Mouse (Mus musculus) neural tube, embryonic 13.5 days (tissue): Measurements from ENCODE around the gene Cep85l. TPM values are rescaled to one million over a fixed set of nuclear protein-coding genes. Genes with fewer than 3 reads are reported as not detected.

Experiments used
- ATAC-seq: fragments of 200-750 bp; cut with Nextera tagmentation; 2 replicates; pipeline ENCODE4 v1.8.0; 2017; ENCODE audit warnings: low read depth, mild to moderate bottlenecking, moderate TSS enrichment, moderate library complexity
- H3K27ac ChIP-seq: fragments of 300-500 bp; sonication (generic); replicated peaks from 2 replicates; pipeline ENCODE4 v1.5.1; 2015; ENCODE audit warnings: moderate library complexity, mild to moderate bottlenecking, inconsistent platforms
- H3K27me3 ChIP-seq: fragments of 300-500 bp; sonication (generic); 2 replicates; pipeline ENCODE4 v1.6.1; 2015; ENCODE audit warnings: mild to moderate bottlenecking, inconsistent platforms
- H3K36me3 ChIP-seq: fragments of 300-500 bp; sonication (generic); 2 replicates; pipeline ENCODE4 v1.6.1; 2015; ENCODE audit warnings: mild to moderate bottlenecking, inconsistent platforms
- H3K4me1 ChIP-seq: fragments of 300-500 bp; sonication (generic); replicated peaks from 2 replicates; pipeline ENCODE4 v1.6.1; 2015; ENCODE audit warnings: inconsistent platforms
- H3K4me2 ChIP-seq: fragments of 300-500 bp; sonication (generic); 2 replicates; pipeline ENCODE4 v1.6.1; 2015; ENCODE audit warnings: inconsistent platforms, mild to moderate bottlenecking, moderate library complexity
- H3K4me3 ChIP-seq: fragments of 300-500 bp; sonication (generic); 2 replicates; pipeline ENCODE4 v1.5.1; 2015; ENCODE audit warnings: mild to moderate bottlenecking, inconsistent platforms
- H3K9ac ChIP-seq: fragments of 300-500 bp; sonication (generic); 2 replicates; pipeline ENCODE4 v1.6.1; 2015; ENCODE audit warnings: moderate library complexity, mild to moderate bottlenecking, inconsistent platforms
- H3K9me3 ChIP-seq: fragments of 300-500 bp; sonication (generic); 2 replicates; pipeline ENCODE4 v1.6.1; 2016; ENCODE audit warnings: inconsistent platforms
- WGBS: fragments of 180-500 bp; shearing (Covaris S2); methylation state at CpG from one replicate; pipeline ENCODE4 v1.1.7; 2015; 5-methylcytosine and 5-hydroxymethylcytosine counted together
- polyA plus RNA-seq: library from polyadenylated mRNA; unstranded; fragments of >200 nt; fragmentation: Nextera tagmentation; extraction: Ambion mirVana; gene quantifications from 2 replicates; pipeline ENCODE4 v1.2.1, GENCODE M21; 2015

The Cep85l gene
- 5.2 and 6.3 TPM in 2 replicates for polyA plus RNA-seq

- peaks cover 33% of the 10 kb centered on the region for H3K4me1 ChIP-seq
- no peaks in the 10 kb centered on the region for H3K27me3 ChIP-seq
- H3K4me2 ChIP-seq: peak within 1 kb of the TSS; percentile 66
- peak within 1 kb of the TSS; percentile 98 for H3K27ac ChIP-seq
- no peaks in the 10 kb centered on the region for H3K9me3 ChIP-seq
- ATAC-seq: peak; percentile 99
- no peaks in the 10 kb centered on the region for H3K36me3 ChIP-seq
- under 1% methylated on average over 31 of the region's 31 CpGs for WGBS
- H3K9ac ChIP-seq: peak within 1 kb of the TSS; percentile 99
- H3K4me3 ChIP-seq: peak within 1 kb of the TSS; percentile 92
These were observed at the start of gene Cep85l for GRCm38 (mm10) chr10:53379709-53380106. Gene Cep85l (minus strand): TSS chr10:53379947.

GRCm38 (mm10) chr10:53428695-53429447, 49.1 kb upstream of the Cep85l start:
- Histone ChIP-seq H3K9me3 (no peaks in the 10 kb centered on the region), H3K27me3 (no peaks in the 10 kb centered on the region), H3K4me1 (peaks cover 20% of the 10 kb centered on the region), H3K27ac (peak overlapping the region; percentile 57; the same call in 1 of the 2 replicates), H3K4me3 (no peak overlapping the region), H3K9ac (no peak overlapping the region), H3K36me3 (no peaks in the 10 kb centered on the region), H3K4me2 (no peak overlapping the region)
- WGBS: 55% methylated on average over 7 of the region's 7 CpGs
- 0 out of 2 replicates have a peak, but pooled peaks have one; percentile 36 for ATAC-seq

DNA sequence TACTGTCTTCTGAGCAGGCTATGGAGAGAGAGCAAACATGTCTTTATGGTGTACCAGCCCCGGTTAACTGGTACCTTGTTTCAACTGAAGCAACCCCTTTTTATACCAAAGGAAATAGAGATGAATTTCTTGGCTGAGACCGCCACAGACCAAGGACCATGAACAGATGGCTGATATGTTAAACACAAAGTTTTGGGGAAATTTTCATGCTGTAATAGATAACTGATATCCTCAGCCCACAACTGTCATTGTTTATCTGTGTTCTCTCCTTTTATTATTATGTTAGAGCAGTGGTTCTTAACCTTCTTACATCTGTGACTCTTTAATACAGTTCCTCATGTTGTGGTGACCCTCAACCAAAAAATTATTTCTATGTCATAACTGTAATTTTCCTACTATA, 46.8 kb upstream of the Cep85l start:
- Histone ChIP-seq H3K27me3 (no peaks in the 10 kb centered on the region), H3K9me3 (no peaks in the 10 kb centered on the region), H3K4me3 (no peak overlapping the region), H3K36me3 (no peaks in the 10 kb centered on the region), H3K9ac (no peak overlapping the region), H3K27ac (no peak overlapping the region), H3K4me1 (peaks cover 20% of the 10 kb centered on the region), H3K4me2 (no peak overlapping the region)
- ATAC-seq: no peak
- WGBS: 92% methylated on average over 2 of the region's 2 CpGs

DNA sequence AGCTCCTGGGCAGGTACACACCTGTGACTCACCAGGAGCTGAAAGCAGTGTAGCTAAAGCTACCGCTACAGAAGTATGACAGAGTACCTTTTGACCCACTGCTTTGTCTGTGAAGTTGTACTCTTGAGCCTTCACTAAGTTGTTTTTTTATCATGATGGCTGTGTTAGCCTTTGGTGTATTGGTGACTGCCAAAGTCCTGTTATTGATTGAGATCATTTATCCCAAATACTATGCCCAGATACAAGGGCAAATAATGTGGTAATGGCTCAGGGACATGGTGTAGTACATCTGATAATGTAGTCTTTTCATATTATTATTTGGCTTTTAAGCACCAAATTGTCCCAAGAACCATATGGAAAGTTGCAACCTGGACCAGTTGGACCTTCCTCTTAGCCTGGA, 43.3 kb upstream of the Cep85l start:
- WGBS: 97% methylated on average over 1 of the region's 1 CpGs
- H3K36me3 ChIP-seq: no peaks in the 10 kb centered on the region
- H3K4me1 ChIP-seq: no peaks in the 10 kb centered on the region
- H3K27ac ChIP-seq: no peak overlapping the region
- ATAC-seq: no peak
- no peak overlapping the region for H3K9ac ChIP-seq
- no peaks in the 10 kb centered on the region for H3K27me3 ChIP-seq
- H3K4me2 ChIP-seq: no peak overlapping the region
- no peak overlapping the region for H3K4me3 ChIP-seq
- no peaks in the 10 kb centered on the region for H3K9me3 ChIP-seq

DNA sequence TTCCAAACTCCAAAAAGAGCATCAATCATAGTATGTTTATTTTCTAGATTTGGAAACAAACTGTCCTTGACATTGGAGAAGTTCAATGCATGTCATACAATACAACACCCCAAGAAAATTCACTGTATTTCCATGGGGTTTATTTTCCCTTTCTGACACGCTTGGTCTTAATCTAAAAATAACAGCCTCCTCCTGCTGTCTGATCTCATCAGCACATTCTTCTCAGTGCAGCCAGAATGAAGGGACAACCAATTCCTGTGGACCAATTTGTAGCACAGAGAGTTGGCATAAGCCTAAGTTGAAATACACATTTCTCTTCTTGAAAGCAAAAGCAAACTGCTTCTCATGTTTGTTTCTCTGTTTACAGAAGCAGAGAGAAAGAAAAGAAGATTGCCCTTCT, 42.5 kb upstream of the Cep85l start:
- Histone ChIP-seq H3K4me3 (no peak overlapping the region), H3K9ac (no peak overlapping the region), H3K4me1 (no peaks in the 10 kb centered on the region), H3K36me3 (no peaks in the 10 kb centered on the region), H3K27me3 (no peaks in the 10 kb centered on the region), H3K9me3 (no peaks in the 10 kb centered on the region), H3K4me2 (no peak overlapping the region), H3K27ac (no peak overlapping the region)
- no peak for ATAC-seq
- WGBS: 80% methylated on average over 1 of the region's 1 CpGs

DNA sequence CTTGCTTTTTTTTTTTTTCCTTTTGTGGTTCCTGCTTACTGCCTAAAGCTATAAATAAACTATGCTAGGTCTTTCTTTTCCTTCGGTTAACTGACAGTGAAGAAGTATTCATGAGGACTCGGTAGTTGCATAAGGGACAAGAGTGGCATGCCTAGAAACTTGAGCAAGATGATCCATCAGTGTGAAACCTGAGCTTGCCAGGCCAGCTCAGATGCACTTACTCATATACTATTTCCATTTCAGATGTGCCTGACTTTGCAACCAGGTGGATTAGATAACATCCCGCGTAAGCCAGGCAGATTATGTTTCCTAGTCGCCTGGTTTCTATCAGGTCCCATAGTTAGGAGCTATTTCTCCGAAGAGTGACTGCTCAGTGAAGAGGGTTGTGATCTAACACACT, 41.9 kb upstream of the Cep85l start:
- Histone ChIP-seq H3K4me1 (0 out of 2 replicates have a peak, but pooled peaks cover 3% of the 10 kb centered on the region), H3K36me3 (no peaks in the 10 kb centered on the region), H3K27ac (no peak overlapping the region), H3K4me2 (no peak overlapping the region), H3K27me3 (no peaks in the 10 kb centered on the region), H3K9me3 (no peaks in the 10 kb centered on the region), H3K9ac (no peak overlapping the region), H3K4me3 (no peak overlapping the region)
- 82% methylated on average over 6 of the region's 6 CpGs for WGBS
- no peak for ATAC-seq

DNA sequence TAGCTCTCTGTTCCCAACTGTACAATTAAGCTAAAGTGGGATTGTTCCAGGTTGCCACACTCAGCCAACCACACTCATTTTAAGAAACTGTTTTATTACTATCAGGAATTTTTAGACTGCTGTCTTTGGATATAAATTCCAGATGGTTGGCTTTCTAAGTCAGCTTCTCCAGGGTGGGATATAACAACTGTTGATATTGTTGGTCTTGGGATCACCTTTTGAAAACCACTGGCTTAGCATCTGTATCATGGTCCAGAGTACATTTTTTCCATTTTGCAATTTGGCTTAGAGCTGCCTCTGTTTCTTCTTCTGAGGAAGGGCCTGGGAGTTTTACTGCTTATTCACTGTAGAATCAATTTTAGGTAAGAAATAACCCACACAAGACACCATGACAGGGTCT, 40.3 kb upstream of the Cep85l start:
- Histone ChIP-seq H3K9me3 (no peaks in the 10 kb centered on the region), H3K4me3 (no peak overlapping the region)
- ATAC-seq: no peak

DNA sequence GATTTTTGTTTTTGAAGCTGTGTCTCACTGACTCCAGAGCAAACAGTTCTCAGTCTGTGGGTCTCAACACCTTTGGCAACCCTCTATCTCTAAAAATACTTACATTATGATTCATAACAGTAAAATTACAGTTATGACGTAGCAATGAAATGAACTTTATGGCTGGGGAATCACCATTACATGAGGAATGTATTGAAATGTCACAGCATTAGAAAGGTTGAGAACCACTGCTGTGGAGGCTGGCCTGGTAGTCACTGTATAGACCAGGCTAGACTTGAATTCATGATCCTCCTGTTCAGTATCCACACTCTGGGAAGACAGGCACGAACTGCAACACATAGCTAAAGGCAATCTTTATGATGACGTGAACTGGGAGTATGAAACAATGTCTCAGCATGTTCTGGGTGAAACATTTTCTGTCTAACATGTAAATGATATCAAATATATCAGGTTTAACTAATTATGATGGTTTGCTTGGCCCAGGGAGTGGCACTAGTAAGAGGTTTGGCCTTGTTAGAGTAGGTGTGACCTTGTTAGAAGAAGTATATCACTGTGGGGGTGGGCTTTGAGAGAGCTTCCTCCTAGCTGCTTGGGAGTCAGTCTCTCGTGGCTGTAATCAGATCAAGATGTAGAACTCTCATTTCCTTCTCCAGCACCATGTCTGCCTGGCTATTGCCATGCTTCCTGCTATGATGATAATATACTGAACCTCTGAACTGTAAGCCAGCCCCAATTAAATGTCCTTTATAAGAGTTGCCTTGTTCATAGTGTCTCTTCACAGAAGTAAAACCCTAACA, 39.6 kb upstream of the Cep85l start:
- Histone ChIP-seq H3K9ac (no peak overlapping the region), H3K4me2 (no peak overlapping the region), H3K27ac (no peak overlapping the region), H3K27me3 (no peaks in the 10 kb centered on the region), H3K4me1 (peaks cover 11% of the 10 kb centered on the region), H3K9me3 (no peaks in the 10 kb centered on the region), H3K4me3 (no peak overlapping the region), H3K36me3 (no peaks in the 10 kb centered on the region)
- 82% methylated on average over 4 of the region's 4 CpGs for WGBS
- ATAC-seq: no peak

More for the DNA sequence above, 40.3 kb upstream of the Cep85l start:
- Histone ChIP-seq H3K27ac (no peak overlapping the region), H3K9ac (no peak overlapping the region), H3K36me3 (no peaks in the 10 kb centered on the region), H3K4me1 (peaks cover 9% of the 10 kb centered on the region), H3K27me3 (no peaks in the 10 kb centered on the region), H3K4me2 (no peak overlapping the region)

GRCm38 (mm10) chr10:53417015-53417414, 37.3 kb upstream of the Cep85l start:
- Histone ChIP-seq H3K9ac (no peak overlapping the region), H3K4me1 (peaks cover 14% of the 10 kb centered on the region), H3K4me2 (no peak overlapping the region), H3K27ac (no peak overlapping the region; the same call in 1 of the 2 replicates), H3K36me3 (no peaks in the 10 kb centered on the region), H3K4me3 (no peak overlapping the region), H3K27me3 (no peaks in the 10 kb centered on the region), H3K9me3 (no peaks in the 10 kb centered on the region)
- ATAC-seq: no peak
- whole genome bisulfite sequencing: 78% methylated on average over 2 of the region's 2 CpGs

DNA sequence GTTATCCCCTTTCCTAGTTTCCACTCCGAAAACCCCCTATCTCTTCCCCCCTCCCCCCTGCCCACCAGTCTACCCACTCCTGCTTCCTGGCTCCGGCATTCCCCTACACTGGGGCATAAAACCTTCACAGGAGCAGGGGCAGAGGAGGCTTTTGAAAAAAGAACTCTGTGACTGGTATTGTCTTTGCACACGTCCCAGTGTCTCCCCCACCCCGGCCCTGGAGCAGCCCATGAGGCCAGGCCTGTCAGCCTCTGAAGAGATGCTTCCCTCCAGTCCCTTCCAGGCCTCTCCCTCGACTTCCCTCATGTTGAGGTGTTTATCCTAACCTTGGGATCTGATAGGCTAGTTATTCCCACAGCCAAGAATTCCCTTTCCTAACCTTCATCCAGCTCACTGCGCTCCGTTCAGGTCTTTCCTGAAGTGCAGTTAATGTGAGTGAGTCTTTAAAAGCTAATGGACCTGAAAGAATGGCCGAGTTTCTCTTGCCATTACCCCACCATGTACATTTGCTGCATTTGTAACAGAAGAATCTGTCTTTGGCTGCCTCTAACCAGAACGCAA, 36.5 kb upstream of the Cep85l start:
- no peaks in the 10 kb centered on the region for H3K9me3 ChIP-seq
- H3K4me3 ChIP-seq: no peak overlapping the region
- no peak overlapping the region for H3K4me2 ChIP-seq
- ATAC-seq: peak; percentile 50; the same call in 1 of the 2 replicates
- H3K36me3 ChIP-seq: no peaks in the 10 kb centered on the region
- peak overlapping the region; percentile 42; the same call in 1 of the 2 replicates for H3K27ac ChIP-seq
- no peak overlapping the region for H3K9ac ChIP-seq
- 35% methylated on average over 9 of the region's 9 CpGs for WGBS
- peaks cover 14% of the 10 kb centered on the region for H3K4me1 ChIP-seq
- no peaks in the 10 kb centered on the region for H3K27me3 ChIP-seq

- H3K9me3 ChIP-seq: no peaks in the 10 kb centered on the region
- H3K9ac ChIP-seq: no peak overlapping the region
- no peaks in the 10 kb centered on the region for H3K27me3 ChIP-seq
- 0 out of 2 replicates have a peak overlapping the region, but pooled peaks have one; percentile 7 for H3K27ac ChIP-seq
- H3K4me3 ChIP-seq: no peak overlapping the region
- no peak for ATAC-seq
- WGBS: 87% methylated on average over 9 of the region's 9 CpGs
- H3K4me2 ChIP-seq: no peak overlapping the region
- no peaks in the 10 kb centered on the region for H3K36me3 ChIP-seq
- H3K4me1 ChIP-seq: peaks cover 14% of the 10 kb centered on the region
These were observed 35.5 kb upstream of the Cep85l start for GRCm38 (mm10) chr10:53415252-53415651.
